8 mouse cellular contexts compared by ENCODE assay signal in genomic region chr11:55418704-55419061, GRCm38 (mm10). TPM values are rescaled to one million over a fixed set of nuclear protein-coding genes. Genes with fewer than 3 reads are reported as not detected.
A peak's percentile ranks its signal among the peaks of the same experiment; 100 is the strongest.
DNase-seq lines count a peak whose midpoint lies in the region; ATAC-seq and TF ChIP-seq lines count a peak whose summit lies in the region.

No protein-coding gene starts in this region.

- 4% methylated on average over 3 of the region's 3 CpGs for WGBS in lung, embryonic 14.5 days
- WGBS in forebrain, embryonic 14.5 days: 10% methylated on average over 3 of the region's 3 CpGs
- WGBS in limb, embryonic 11.5 days: 16% methylated on average over 3 of the region's 3 CpGs
- WGBS in olfactory bulb, adult 2 months: 28% methylated on average over 3 of the region's 3 CpGs

- H3K36me3 ChIP-seq in lung, embryonic 14.5 days (ENCODE audit: insufficient read depth): peaks cover 10% of the 10 kb centered on the region; the same call in 1 of the 2 replicates
- no peaks in the 10 kb centered on the region for H3K36me3 ChIP-seq in forebrain, embryonic 14.5 days (ENCODE audit: control insufficient read depth, insufficient read depth, low read length)
- no peaks in the 10 kb centered on the region for H3K36me3 ChIP-seq in limb, embryonic 11.5 days (ENCODE audit: control insufficient read depth, insufficient read depth, low read length)

- no peaks in the 10 kb centered on the region for H3K9me3 ChIP-seq in lung, embryonic 14.5 days (ENCODE audit: low read depth, low read length)
- H3K9me3 ChIP-seq in forebrain, embryonic 14.5 days (replicated peaks; ENCODE audit: control insufficient read depth, low read length): no peaks in the 10 kb centered on the region
- no peaks in the 10 kb centered on the region for H3K9me3 ChIP-seq in limb, embryonic 11.5 days (ENCODE audit: control insufficient read depth, low read length)

- H3K9ac ChIP-seq in lung, embryonic 14.5 days: peak overlapping the region; percentile 92
- H3K9ac ChIP-seq in forebrain, embryonic 14.5 days (ENCODE audit: low read length): peak overlapping the region; percentile 60; the same call in 1 of the 2 replicates
- H3K9ac ChIP-seq in limb, embryonic 11.5 days (ENCODE audit: low read length): peak overlapping the region; percentile 32; the same call in 1 of the 2 replicates

- peaks cover 28% of the 10 kb centered on the region for H3K4me1 ChIP-seq in lung, embryonic 14.5 days (ENCODE audit: insufficient read depth)
- peaks cover 20% of the 10 kb centered on the region for H3K4me1 ChIP-seq in forebrain, embryonic 14.5 days (ENCODE audit: control insufficient read depth, insufficient read depth, low read length)
- peaks cover 21% of the 10 kb centered on the region for H3K4me1 ChIP-seq in limb, embryonic 11.5 days (ENCODE audit: control insufficient read depth, insufficient read depth, low read length)
- H3K4me1 ChIP-seq in olfactory bulb, adult 2 months (ENCODE audit: control insufficient read depth, insufficient read depth, low read length): peaks cover 14% of the 10 kb centered on the region

- TF ChIP-seq CTCF in lung, embryonic 14.5 days (IDR thresholded peaks at IDR 0.05; ENCODE audit: low read depth): no peak
- no peak for TF ChIP-seq CTCF in olfactory bulb, adult 2 months (IDR thresholded peaks at IDR 0.05; ENCODE audit: insufficient read depth, low read depth, low read length)

- no peak for DNase-seq in lung, embryonic 14.5 days
- DNase-seq in lung, postnatal 14 days: no peak
- no peak for DNase-seq in forebrain, embryonic 14.5 days (ENCODE audit: low spot score)
- no peak for DNase-seq in limb, embryonic 11.5 days (ENCODE audit: low spot score)
- no peak for DNase-seq in left cerebral cortex, adult 18-20 months (ENCODE audit: low spot score in 2 of 2)
- DNase-seq in embryo, embryonic 9.5 days (ENCODE audit: extremely low spot score): no peak

- ATAC-seq in lung, embryonic 14.5 days (ENCODE audit: insufficient read depth): no peak
- ATAC-seq in forebrain, embryonic 14.5 days: no peak
- ATAC-seq in limb, embryonic 11.5 days (ENCODE audit: insufficient number of reproducible peaks, low FRiP score, low TSS enrichment, low read depth): no peak
- ATAC-seq in frontal cortex, adult (ENCODE audit: low TSS enrichment): no peak

- no peaks in the 10 kb centered on the region for H3K27me3 ChIP-seq in lung, embryonic 14.5 days (ENCODE audit: insufficient read depth, low read length)
- H3K27me3 ChIP-seq in forebrain, embryonic 14.5 days (replicated peaks; ENCODE audit: control insufficient read depth, insufficient read depth, low read length): no peaks in the 10 kb centered on the region
- H3K27me3 ChIP-seq in limb, embryonic 11.5 days (ENCODE audit: control insufficient read depth, insufficient read depth, low read length): no peaks in the 10 kb centered on the region

- peak overlapping the region; percentile 89 for H3K27ac ChIP-seq in lung, embryonic 14.5 days (ENCODE audit: low read depth)
- no peak overlapping the region for H3K27ac ChIP-seq in forebrain, embryonic 14.5 days (ENCODE audit: low read depth, low read length)
- no peak overlapping the region for H3K27ac ChIP-seq in limb, embryonic 11.5 days (replicated peaks; ENCODE audit: low read depth, low read length)
- H3K27ac ChIP-seq in olfactory bulb, adult 2 months (ENCODE audit: insufficient read depth, low read depth, low read length): 0 out of 2 replicates have a peak overlapping the region, but pooled peaks have one; percentile 12

- H3K4me3 ChIP-seq in lung, embryonic 14.5 days (ENCODE audit: low read depth, low read length): peak overlapping the region; percentile 75
- peak overlapping the region; percentile 33 for H3K4me3 ChIP-seq in forebrain, embryonic 14.5 days (ENCODE audit: low read depth, low read length)
- peak overlapping the region; percentile 40 for H3K4me3 ChIP-seq in limb, embryonic 11.5 days (ENCODE audit: low read depth, low read length)
- no peak overlapping the region for H3K4me3 ChIP-seq in olfactory bulb, adult 2 months (ENCODE audit: insufficient read depth, low read depth, low read length)

- no peak for TF ChIP-seq POLR2A in olfactory bulb, adult 2 months (IDR thresholded peaks at IDR 0.05; ENCODE audit: insufficient read depth, low read depth, low read length)

- H3K4me2 ChIP-seq in lung, embryonic 14.5 days: peak overlapping the region; percentile 90
- peak overlapping the region; percentile 55 for H3K4me2 ChIP-seq in forebrain, embryonic 14.5 days (ENCODE audit: low read length)
- H3K4me2 ChIP-seq in limb, embryonic 11.5 days (ENCODE audit: low read depth, severe bottlenecking): peak overlapping the region; percentile 63

RNA-seq across cellular contexts. Expression of gene Sparc, which starts 4.3 kb away (rescaled TPM):
- polyA plus RNA-seq in lung, embryonic 14.5 days (2014; fragmentation: Nextera tagmentation; extraction: Ambion mirVana): 1,429 and 1,454 TPM in 2 replicates
- polyA plus RNA-seq in forebrain, embryonic 14.5 days (2014; fragmentation: Nextera tagmentation; extraction: Ambion mirVana): 300 and 365 TPM in 2 replicates
- polyA plus RNA-seq in limb, embryonic 11.5 days (2014; fragmentation: Nextera tagmentation; extraction: Ambion mirVana): 244 and 249 TPM in 2 replicates
- 225 and 437 TPM in 2 replicates for polyA plus RNA-seq in olfactory bulb, adult 2 months (2012; ENCODE audit: insufficient read depth, insufficient read length, low replicate concordance, missing spikeins)
- 100 to 1,000 TPM; 174 to 202 TPM for total RNA-seq in left cerebral cortex, adult 18-20 months (2021)

RNA-seq across cellular contexts. Expression of gene Atox1, which starts 42.4 kb away (rescaled TPM):
- polyA plus RNA-seq in lung, embryonic 14.5 days (2014; fragmentation: Nextera tagmentation; extraction: Ambion mirVana): 506 and 535 TPM in 2 replicates
- polyA plus RNA-seq in forebrain, embryonic 14.5 days (2014; fragmentation: Nextera tagmentation; extraction: Ambion mirVana): 238 and 292 TPM in 2 replicates
- polyA plus RNA-seq in limb, embryonic 11.5 days (2014; fragmentation: Nextera tagmentation; extraction: Ambion mirVana): 234 and 240 TPM in 2 replicates
- not detected in 2 replicates for polyA plus RNA-seq in olfactory bulb, adult 2 months (2012; ENCODE audit: insufficient read depth, insufficient read length, low replicate concordance, missing spikeins)
- 100 to 1,000 TPM in 1 of 2 experiments, 10 to 100 TPM in 1; 84.3 to 103 TPM for total RNA-seq in left cerebral cortex, adult 18-20 months (2021)

RNA-seq across cellular contexts. Expression of gene G3bp1, which starts 50.8 kb away (rescaled TPM):
- polyA plus RNA-seq in lung, embryonic 14.5 days (2014; fragmentation: Nextera tagmentation; extraction: Ambion mirVana): 203 and 217 TPM in 2 replicates
- 141 and 146 TPM in 2 replicates for polyA plus RNA-seq in forebrain, embryonic 14.5 days (2014; fragmentation: Nextera tagmentation; extraction: Ambion mirVana)
- polyA plus RNA-seq in limb, embryonic 11.5 days (2014; fragmentation: Nextera tagmentation; extraction: Ambion mirVana): 260 and 269 TPM in 2 replicates
- polyA plus RNA-seq in olfactory bulb, adult 2 months (2012; ENCODE audit: insufficient read depth, insufficient read length, low replicate concordance, missing spikeins): 68.2 and 75.3 TPM in 2 replicates
- total RNA-seq in left cerebral cortex, adult 18-20 months (2021): 10 to 100 TPM; 34.4 to 35.7 TPM

Comparison
In these comparisons a context has a peak if more than half of its experiments do, and no peak if none do; other contexts are left out.
1. H3K27ac ChIP-seq: peak in lung, embryonic 14.5 days (single experiment) and olfactory bulb, adult 2 months (single experiment); none in forebrain, embryonic 14.5 days (single experiment) and limb, embryonic 11.5 days (single experiment).
2. H3K9ac ChIP-seq: peak in every context shown above with its lines; median percentile 92 in lung, embryonic 14.5 days; 60 in forebrain, embryonic 14.5 days; 32 in limb, embryonic 11.5 days.
3. Peak in every context shown above with its lines, with median percentiles within 50 percentile points of each other: H3K4me2 ChIP-seq.